Mouse (Mus musculus) neutrophil, adult 59 days (primary cell): ENCODE results near the gene Tubgcp5. TPM values are rescaled to one million over a fixed set of nuclear protein-coding genes. Genes with fewer than 3 reads are reported as not detected.

Experiments
- total RNA-seq, 2 experiments: library from RNA; stranded (reverse); gene quantifications; 1 replicate in 1 of 2; 2 replicates in 1 of 2; pipeline ENCODE4 v1.2.4; 2023

The Tubgcp5 gene
- total RNA-seq: 10 to 100 TPM; 11.3 to 16.0 TPM

DNA sequence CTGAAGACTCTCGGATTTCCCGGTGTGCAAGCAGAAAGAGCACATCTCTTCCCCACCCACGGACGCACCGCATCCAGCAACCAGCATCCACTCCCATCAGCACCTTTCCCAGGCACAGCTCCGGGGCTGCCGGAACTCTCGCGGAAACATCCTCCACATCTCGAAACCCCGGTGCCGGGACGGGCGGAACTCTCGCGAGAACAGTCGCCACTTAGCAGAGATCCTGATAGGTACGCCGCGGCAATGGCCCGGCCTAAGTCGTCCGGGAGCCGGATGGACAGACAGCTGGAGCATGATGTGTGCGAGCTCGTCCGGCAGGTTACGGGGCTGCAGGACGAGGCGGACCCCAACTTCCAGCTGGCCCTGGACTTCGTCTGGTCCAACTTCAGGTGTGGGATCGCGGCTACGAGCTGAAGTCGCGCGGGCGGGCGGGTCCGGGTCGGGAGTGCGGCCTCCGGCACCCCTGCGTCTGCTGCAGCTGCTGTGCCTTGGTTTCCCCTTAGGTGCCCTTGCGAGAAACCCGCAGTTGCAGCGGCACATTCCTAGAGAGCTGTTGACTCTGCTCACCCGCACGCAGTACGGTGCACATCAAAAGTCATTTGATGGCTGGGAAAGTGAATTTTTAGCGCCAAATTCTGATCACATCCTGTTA lies at the start of gene Tubgcp5:
Tubgcp5 (plus strand) TSS at position 203 of the 652 bp plus-strand sequence.

GRCm38 (mm10) chr7:55767926-55768325 lies 26.0 kb upstream of the Tubgcp5 start, which contains the start of gene Siglech:
Gene Siglech, plus strand, starts transcription at chr7:55768178.

GRCm38 (mm10) chr7:55841445-55841844 lies 47.5 kb downstream of the Tubgcp5 start, which contains the start of gene Cyfip1:
Gene Cyfip1, plus strand, starts transcription at chr7:55841745.

Other genes starting within 250 kb of the Tubgcp5 start
- under 1 TPM in 1 of 2 experiments, not detected in 1; 0.95 TPM for gene Siglech, start 26.0 kb upstream of the Tubgcp5 start, total RNA-seq
- 10 to 100 TPM; 72.1 to 83.8 TPM for gene Cyfip1, start 47.6 kb downstream of the Tubgcp5 start, total RNA-seq
- gene Nipa2, start 168.3 kb downstream of the Tubgcp5 start, total RNA-seq: 10 to 100 TPM; 26.7 to 30.1 TPM
- 1 to 10 TPM in 1 of 2 experiments, under 1 TPM in 1; 0.68 to 1.8 TPM for gene Nipa1, start 225.8 kb downstream of the Tubgcp5 start, total RNA-seq